Mouse (Mus musculus) stomach, postnatal 0 days (tissue): Measurements from ENCODE around the gene Meis2.

Experiments
- CTCF ChIP-seq: IDR thresholded peaks from 2 replicates; pipeline ENCODE4 v1.5.1; 2016; ENCODE audit warnings: antibody characterized with exemption, low read depth, mild to moderate bottlenecking, moderate library complexity
- EP300 ChIP-seq: optimal IDR thresholded peaks from 2 replicates; pipeline ENCODE3; 2016; ENCODE audit warnings: antibody characterized with exemption

- TF ChIP-seq CTCF (no peak), EP300 (no peak)
These were observed 46.2 kb downstream of the Meis2 start for GRCm38 (mm10) chr2:116019466-116019794.
